Mouse (Mus musculus) common myeloid progenitor, adult 5-6 weeks (primary cell): ENCODE measurements around the gene Doc2g. TPM values are rescaled to one million over a fixed set of nuclear protein-coding genes. Genes with fewer than 3 reads are reported as not detected.
A peak's percentile ranks its signal among the peaks of the same experiment; 100 is the strongest.

ENCODE experiments used
- ATAC-seq: replicated peaks from 2 replicates; pipeline ENCODE4 v1.8.0; 2016; ENCODE audit warnings: low read depth, mild to moderate bottlenecking, moderate TSS enrichment, inconsistent platforms; ENCODE audit not compliant: poor library complexity, severe bottlenecking
- total RNA-seq: library from RNA; stranded (forward); fragments of 200-1000, 187-1606 nt; gene quantifications from 2 replicates; pipeline ENCODE4 v1.2.3, GENCODE M21; 2017

Gene Doc2g
- total RNA-seq, 1 experiment from 2014 or later = 0.41 TPM

DNA sequence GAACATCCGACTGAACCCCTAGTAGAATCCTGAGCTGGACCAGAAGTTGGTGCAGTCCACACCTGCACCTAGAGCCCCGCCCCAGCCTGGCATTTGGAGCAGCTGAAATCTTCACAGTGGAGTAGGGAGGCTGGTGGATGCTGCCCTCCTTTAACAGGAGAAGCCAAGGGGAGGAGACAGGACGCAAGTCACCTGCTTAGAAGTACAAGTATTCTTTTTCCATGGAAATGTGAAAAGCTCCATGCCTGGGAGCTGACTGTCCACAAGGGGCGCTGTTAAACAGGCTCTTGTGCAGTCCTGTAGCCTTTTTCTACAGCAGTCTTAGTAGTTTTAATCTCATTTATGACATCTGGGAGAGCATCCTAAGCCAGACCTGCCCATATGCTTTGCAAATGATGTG, 14.4 kb upstream of the Doc2g start:
- no peak for ATAC-seq

DNA sequence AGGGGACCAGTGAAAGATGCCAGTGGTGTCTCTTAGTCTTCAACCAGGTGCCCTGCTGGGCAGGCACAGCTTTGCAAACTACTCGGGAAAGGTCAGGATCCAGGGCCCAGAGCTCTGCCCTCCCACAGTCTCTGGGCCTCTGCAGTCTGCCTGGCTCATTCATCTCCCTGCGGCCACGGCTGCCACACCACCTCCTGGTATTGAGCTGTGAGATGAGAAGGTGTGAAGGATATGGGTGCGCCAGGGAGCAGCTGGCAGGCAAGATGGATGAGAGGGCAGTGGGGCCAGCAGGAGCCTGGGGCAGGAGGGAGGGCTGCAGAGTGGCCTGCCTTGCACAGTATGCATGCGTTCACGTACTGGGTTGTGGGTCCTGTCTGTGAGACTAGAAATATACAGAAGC, 12.3 kb upstream of the Doc2g start:
- no peak for ATAC-seq

DNA sequence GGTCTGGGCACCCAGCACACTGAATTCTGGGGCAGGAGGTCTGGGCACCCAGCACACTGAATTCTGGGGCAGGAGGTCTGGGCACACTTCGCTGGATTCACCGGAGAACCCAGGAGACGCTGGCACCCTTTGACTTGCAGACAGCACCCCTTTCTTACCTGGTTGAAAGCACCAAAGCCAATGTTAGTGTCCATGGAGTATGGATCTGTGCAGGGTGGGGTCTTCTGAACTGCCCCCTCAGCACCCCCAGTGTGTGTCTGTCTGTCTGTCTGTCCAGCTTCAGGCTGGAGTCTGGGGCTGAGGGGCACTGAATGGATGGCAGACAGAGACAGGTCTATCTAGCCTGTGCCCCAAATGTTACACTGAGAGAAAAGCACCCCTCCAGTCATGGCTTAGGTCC, 11.6 kb upstream of the Doc2g start:
- no peak for ATAC-seq

DNA sequence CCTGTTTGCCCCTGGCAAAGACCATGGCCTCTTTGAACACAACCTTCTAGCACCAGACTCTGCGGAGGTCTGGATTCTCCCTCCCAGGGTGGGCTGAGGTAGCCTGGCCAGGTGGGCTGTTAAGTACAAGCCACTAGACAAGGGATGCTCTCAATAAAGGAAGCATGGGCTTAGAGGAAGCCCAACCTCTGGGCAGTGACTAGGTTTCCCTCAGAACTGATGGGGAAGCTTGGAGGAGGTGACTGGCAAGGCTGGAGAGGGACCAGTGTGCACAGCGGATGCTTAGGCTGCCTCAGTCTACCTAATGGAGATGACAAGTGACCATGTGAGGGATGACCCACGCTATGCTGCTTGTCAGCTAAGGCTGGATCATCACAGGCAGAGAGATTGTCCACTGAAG, 11.1 kb upstream of the Doc2g start:
- no peak for ATAC-seq

DNA sequence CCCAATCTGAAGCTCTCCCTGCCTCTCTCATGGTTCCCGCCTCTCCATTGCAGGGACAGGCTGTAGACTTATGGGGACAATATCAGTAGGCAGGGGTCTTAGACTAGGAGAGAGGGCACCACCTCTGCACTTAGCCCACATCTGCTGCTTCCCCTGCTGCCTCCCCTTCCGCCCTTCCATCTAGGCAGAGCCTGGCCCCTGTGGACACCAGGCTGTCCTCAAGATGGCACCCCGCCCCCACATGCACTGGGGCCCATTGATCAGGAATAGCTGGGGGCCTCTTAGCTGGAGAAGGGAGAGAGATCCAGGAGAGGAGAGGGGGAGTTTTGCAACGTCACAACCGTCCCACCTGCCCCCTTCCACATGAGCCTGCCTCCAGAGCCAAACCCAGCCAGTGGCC, 10.7 kb upstream of the Doc2g start, which contains the start of gene Tbx10:
Tbx10 (plus strand) TSS at position 337 of the 400 bp plus-strand sequence.
- no peak for ATAC-seq

DNA sequence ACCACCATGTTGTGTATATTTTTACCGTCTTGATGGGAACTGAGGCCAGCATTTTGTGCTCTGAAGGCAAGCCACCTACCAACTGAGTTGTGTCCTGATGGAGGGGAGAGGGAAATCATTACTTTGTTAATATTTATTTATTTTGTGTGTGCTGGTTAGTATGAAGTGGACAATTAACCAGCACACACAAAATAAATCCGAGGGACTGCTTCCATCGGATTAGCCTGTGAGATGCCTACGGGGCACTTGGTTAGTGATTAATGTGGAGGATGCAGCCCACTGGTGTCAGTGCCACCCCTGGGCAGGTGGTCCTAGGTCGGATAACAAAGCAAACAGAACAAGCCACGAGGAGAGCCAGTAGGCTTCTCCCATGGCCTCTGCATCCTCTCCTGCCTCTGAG, 8.2 kb upstream of the Doc2g start:
- no peak for ATAC-seq

DNA sequence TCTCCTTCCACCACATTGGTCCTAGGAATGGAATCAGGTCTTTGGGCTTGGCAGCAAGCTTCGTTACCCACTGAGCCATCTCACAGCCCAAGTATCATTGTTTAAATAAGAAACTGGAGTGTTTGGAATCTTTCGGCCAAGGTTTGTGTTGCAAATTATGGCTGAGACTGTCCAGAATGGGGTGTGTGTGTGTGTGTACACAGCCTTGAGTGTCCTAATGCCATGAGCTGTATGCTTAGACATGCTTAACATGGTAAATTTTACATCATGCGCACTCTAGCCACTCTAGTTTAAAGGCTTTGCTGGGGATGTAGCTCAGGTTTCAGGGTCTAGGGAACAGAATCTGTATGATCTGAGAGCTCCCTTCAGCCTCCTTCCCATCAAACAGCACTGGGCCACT, 7.6 kb upstream of the Doc2g start:
- no peak for ATAC-seq

DNA sequence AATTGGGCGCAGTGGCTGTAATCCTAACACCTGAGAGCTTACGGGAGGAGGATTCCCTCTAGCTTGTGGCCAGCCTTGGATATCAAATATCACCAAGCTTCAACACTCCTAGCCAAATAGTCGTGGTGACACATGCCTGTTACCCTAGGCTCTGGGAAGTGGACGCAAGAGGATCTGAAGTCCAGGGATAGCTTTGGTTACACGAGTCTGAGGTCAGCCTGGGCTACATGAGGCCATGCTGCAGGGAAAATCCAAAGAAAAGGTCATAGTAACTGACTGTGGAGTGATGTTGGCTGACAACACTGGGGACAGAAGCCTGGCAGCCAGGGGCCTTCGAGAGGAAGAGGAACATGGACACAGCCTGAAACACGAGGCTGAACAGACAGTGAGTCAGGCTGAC, 7.0 kb upstream of the Doc2g start:
- ATAC-seq = no peak

DNA sequence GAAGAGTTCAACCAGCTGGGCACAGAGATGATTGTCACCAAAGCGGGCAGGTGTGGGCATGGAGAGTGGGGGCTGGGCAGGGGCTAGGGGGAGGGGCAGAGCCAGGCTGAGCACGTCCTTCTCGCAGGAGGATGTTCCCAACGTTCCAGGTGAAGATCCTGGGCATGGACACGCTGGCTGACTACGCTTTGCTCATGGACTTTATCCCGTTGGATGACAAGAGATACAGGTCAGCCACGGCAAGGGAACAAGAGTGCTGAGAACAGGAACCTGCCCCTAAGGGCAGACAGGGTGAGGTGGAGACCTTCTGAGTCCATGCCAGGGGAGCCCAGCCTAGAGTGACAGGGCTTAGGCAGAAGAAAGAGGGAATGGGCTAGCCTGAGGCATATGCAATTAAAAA, 6.4 kb upstream of the Doc2g start:
- no peak for ATAC-seq

DNA sequence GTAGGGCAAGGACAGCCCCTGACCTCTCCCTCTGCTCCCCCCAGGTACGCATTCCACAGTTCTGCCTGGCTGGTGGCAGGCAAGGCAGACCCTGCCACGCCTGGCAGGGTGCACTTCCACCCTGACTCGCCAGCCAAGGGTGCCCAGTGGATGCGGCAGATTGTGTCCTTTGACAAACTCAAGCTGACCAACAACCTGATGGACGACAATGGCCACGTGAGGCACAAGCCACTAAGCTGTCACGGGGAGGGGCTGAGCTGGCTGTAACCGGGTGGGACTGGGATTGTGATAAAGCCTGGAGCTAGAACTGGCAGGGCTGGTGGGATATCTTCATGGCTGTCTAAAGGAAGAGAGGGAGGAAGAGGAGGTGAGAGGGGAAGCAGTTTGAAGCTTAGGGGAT, 5.9 kb upstream of the Doc2g start:
- no peak for ATAC-seq

DNA sequence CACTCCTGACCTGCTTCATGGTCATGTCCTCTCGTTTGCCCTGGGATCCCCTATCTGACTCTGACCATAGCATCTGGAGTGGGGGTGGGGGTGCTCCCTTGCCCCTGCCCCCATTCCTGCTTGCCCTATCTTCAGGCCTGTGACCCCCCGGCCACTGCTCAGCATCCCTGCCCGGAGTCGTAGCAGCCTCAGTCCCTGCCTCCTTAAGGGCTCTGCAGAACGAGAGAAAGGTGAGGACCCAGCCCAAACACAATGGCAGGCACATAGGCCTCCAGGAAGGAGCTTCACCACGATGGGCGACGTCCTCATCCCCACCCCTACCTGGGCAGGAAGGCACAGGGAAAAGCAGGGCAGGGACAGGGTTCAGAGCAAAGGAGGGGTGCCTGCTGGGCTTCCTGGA, 4.8 kb upstream of the Doc2g start:
- ATAC-seq = no peak

DNA sequence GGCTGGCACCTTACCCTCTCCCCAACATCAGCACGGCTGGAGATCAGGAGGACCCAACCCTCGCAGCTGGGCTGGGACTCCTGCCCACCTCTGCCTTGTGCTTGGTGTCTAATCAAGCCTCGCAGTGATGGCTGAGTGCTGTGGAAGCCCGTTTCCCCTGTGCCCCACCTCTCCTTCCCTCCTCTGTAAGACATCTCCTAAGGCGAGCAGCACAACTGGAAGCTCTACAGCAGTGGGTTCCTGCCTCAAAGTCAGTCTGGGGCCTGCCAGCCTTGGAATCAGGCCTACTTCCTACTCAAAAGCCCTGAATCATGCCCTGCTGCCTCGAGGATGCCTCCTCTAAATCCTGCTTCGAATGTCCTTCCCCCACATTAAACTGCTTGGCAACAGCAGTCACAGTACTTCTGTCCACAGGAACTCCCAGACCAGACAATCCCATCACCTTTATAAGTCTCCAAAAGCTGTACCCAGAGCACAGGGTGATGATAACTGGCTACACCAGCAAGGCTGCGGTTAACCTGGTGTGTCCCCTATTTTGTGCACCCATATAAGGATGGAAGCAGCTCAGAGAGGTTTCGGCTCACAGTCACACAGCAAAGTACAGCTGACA, 3.9 kb upstream of the Doc2g start:
- no peak for ATAC-seq

DNA sequence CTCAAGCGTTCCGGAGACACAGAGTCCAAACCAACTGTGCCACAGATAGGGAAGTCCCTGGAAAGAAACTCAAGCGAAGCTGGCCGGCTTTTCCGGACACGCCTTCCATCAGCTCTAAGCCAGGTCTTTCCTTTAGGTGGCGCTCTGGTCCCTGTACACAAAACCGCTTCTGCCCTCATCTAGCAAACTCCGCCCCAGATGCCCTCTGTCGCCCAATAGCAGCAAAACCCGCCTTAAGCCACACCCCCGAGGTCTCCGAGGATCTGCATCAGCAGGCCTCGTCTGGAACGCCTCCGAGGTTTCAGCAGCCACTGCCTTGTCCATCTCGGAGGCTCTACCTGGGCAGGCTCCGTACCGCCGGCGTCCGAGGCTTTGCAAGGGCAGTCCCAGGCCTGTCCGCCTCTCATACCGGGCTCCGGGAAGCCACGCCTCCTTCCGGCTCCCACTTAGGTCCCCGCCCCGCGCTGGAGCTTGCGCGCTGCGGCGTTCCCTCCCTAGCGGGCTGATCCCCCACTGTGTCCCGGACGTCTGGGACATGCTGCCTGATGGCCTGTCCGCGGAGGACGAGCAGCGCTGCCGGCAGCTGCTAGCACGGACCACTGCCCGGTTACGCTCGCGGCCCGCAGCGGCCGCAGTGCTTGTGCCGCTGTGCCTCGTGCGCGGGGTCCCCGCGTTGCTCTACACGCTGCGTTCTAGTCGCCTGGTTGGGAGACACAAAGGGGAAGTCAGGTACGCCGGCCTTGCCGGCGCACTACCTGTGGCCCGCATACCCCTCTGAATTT, 2.8 kb upstream of the Doc2g start, which contains the start of the genes Nudt8 and Gm49405:
Nudt8 (plus strand) TSS at position 462 of the 782 bp plus-strand sequence.
Gm49405 (plus strand) TSS at position 508 of the 782 bp plus-strand sequence.
- ATAC-seq = peak; percentile 91

DNA sequence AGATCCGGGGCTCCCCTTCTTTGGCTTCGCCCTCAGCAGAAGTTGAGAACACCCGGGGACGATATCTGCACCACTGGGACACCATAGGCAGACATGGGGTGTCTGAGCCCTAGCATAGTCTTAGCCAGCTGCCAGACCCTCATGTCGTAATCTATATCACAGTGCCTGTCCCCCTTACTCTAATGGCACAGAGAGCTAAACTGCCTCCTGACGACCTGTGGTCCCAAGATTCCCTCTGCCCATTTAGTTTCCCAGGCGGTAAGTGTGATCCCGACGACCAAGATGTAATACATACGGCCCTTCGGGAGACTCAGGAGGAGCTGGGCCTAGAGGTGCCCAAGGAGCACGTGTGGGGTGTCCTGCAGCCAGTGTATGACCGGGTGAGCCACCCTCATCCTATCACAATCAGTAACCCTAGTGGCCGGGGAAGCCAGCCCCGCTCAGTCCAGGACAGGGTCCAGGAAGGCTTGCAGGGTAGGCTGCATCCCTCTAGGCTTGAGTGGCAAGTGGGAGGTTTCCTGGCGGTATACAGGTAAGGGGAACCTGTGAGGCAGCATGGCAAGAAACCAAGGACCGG, 2.1 kb upstream of the Doc2g start:
- no peak for ATAC-seq

DNA sequence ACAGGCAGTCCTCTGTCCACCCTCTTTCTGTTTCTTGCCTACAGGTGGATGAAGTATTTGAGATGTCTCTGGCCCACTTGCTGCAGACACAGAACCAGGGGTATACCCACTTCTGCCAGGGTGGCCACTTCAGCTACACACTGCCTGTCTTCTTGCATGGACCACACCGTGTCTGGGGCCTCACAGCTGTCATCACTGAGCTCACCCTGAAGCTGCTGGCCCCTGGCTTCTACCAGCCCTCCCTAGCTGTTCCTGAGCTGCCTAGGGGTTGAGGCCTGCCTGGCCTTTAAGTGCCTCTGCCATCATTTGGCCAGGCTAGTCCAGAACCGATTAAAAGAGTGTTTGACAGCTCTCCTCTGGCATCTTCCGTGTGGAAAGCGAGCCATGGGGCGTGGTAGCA, 1.4 kb upstream of the Doc2g start:
- no peak for ATAC-seq

DNA sequence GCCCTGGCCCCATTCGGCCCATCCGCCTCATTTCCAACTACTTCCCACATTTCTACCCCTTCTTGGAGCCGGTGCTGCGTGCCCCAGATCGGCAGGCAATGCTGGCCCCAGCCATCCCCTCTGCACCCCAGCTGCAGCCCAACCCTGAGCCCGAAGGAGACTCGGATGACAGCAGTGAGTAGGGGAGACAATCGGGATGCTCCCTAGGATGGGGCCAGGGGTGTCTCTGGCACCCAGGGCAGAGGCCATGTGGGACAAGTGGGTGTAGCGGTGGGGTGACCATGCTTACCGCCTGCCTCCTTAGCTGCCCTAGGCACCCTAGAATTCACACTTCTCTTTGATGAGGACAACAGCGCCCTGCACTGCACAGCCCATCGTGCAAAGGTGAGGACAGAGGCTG, 528 bp downstream of the Doc2g start:
- ATAC-seq = no peak

DNA sequence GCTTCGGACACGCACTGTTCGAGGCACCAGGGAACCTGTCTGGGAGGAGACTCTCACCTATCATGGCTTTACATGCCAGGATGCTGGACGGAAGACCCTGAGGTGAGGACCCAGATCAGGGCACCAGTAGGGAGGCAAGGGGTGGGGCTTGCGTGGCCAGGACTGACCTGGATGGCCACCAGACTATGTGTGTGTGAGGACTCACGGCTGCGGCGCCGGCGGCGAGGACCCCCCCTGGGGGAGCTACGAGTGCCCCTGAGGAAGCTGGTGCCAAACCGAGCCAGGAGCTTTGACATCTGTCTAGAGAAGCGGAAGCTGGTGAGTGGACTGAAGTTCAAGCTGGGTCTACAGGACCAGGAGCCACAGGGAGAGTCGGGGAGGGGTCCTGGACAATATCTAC, 1.2 kb downstream of the Doc2g start:
- no peak for ATAC-seq

DNA sequence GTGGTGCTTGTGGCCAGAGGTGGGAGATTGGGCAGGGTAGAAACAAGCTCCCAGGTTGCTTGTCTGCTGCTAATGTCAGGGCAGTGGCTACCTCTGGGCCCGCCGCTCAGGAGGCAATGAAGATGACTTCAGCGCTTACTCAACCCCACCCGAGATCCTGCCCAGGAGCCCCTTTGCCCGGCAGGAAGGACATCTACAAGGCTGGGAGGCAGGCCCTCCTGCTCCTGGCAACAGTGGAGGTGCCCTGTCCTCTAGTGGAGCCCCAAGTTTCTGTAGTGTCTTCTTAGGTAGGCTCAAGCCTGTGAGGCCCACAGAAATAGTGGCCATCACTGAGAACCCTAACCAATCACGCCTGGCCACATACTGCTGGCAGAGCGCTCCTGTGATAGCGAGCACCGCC, 2.0 kb downstream of the Doc2g start:
- ATAC-seq = no peak

DNA sequence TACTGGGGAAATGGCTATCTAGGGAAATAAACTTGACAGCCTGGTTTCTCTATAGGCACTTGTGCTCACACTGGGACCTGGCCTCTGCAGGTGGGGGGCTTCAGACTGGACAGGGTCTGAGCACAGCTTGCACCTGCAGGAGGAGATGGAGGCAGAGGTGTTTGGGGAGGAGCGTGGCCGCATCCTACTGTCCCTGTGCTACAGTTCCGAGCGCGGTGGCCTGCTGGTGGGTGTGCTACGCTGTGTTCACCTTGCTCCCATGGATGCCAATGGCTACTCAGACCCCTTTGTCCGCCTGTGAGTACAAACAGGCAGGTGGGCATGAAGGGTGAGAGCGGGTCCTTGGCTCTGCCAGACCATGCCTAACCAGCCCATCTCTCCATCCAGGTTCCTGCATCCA, 2.9 kb downstream of the Doc2g start:
- ATAC-seq = no peak

DNA sequence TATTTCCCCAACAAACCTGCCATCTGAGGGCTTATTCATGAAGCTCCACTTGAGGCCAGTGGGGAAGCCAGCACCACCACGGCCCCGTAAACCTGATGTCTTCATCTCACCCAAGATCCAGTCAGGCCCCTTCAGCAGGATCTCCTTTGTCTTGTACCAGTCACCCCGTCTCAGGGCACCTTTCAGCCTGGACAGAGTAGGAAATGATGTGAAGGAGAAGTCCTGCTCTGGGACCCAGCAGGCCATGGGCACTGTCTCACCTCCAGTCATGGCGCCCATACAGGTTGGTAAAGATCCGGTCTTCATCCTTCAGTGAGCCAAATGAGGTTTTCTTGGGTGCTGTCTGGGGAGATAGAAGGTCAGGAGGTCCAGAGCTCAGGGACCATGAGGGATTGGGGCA, 8.0 kb downstream of the Doc2g start:
- no peak for ATAC-seq

DNA sequence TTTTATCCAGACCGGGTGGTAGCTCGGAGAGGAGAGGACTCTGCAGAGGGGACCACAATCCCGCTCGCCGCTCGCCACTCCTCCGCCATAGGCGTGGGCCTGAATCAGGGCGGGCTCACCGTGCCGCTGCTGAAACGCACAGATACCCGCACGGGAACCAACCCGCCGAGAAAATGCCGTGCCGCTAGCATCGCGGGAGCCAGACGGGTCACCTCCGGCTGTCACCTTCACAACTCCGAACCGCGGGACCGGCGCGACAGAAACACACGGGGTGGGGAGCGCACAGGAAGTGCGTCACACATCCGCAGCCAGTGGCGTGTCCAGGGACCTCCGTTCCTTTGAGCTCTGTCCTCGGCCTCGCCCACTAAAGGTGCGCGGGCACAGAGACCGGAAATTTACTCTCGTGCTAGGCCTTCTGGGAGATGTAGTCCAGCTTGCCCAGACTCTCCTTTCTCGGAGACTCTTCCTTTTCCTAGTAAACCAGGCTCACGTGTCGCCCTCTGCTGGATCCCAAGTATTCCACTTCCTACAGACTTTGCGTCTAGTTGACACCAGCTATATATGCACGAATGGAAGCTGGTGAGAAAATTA, 9.4 kb downstream of the Doc2g start, which contains the start of gene Ndufv1:
Ndufv1 (minus strand) TSS at position 375 of the 591 bp plus-strand sequence.
- peak; percentile 98 for ATAC-seq
